Mouse (Mus musculus): ENCODE results near the gene Lamb3.

Gene Lamb3

GRCm38 (mm10) chr1:193200640-193201382, 6.7 kb upstream of the Lamb3 start:
- in situ Hi-C loops (cut with MboI, MseI): no loop called here

DNA sequence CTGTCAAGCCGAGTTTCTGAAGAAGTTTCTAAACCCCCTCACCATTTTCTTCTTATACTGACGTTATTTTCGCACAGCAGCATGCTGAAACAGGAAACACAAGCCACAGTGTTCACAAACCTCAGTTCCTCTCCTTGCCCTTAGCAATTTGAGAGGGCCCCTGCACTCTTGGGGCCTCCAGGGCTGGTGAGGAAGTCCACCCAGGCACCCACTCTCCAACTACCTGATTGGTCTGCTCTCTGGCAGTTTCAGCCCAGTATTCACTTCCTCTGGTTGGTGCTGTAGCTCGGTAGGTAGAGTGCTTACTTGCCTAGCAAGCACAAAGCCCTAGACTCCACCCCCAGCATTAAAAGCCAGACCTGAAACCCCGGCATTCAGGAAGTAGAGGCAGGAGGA, 6.1 kb upstream of the Lamb3 start, which contains the start of gene Traf3ip3:
Gene Traf3ip3, minus strand, starts transcription at position 321 of the 396 bp plus-strand sequence.
- in situ Hi-C loops (cut with MboI, MseI): no loop called here

DNA sequence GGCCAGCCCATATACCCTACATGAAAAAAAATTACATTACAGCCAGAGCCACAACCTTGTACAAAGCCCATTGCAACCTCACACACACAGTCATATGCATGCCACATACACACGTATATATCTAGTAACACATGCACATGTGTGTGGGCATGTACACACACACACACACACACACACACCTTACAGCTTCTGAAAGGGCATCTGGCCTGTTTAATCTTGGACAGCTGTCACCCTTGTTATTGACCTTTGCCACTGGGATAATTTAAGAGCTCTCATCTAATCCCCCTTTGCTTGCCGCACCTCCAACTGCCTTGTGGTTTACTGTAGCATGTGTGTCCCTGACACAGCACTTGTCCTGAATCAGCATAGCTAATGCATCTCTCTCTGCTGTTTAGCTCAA, 3.7 kb upstream of the Lamb3 start:
- in situ Hi-C loops (cut with MboI, MseI): no loop called here

GRCm38 (mm10) chr1:193205431-193205830, 2.1 kb upstream of the Lamb3 start:
- in situ Hi-C loops (cut with MboI, MseI): loop anchor here (5.0 kb wide), 2 partner anchors 112 to 172 kb away; no protein-coding TSS in a partner anchor

GRCm38 (mm10) chr1:193208178-193208577, 679 bp downstream of the Lamb3 start:
- in situ Hi-C loops (cut with MboI, MseI): loop anchor here (5.0 kb wide), 2 partner anchors 109 to 169 kb away; no protein-coding TSS in a partner anchor

- in situ Hi-C loops (cut with MboI, MseI): no loop called here
Observed at GRCm38 (mm10) chr1:193211371-193211770, 3.9 kb downstream of the Lamb3 start.

DNA sequence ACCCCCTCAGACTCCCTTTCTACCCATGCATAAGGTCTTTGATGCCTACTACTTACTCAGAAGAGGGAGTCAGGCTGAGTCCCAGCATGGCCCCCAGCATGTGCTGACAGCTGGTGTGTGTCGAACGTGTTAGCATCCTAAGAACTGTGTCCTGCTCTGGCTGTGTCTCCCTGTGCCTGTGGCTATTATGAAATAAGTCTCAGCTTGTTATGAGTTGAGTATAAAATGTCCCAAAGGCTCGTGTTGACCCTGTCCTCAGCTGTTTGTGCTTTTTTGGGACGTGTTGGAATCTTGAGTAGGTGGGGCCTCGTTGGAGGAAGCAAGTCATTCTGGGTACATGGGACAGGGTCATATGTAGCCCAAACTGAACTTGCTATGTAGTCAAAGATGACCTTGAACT, 6.6 kb downstream of the Lamb3 start:
- in situ Hi-C loops (cut with MboI, MseI): no loop called here

DNA sequence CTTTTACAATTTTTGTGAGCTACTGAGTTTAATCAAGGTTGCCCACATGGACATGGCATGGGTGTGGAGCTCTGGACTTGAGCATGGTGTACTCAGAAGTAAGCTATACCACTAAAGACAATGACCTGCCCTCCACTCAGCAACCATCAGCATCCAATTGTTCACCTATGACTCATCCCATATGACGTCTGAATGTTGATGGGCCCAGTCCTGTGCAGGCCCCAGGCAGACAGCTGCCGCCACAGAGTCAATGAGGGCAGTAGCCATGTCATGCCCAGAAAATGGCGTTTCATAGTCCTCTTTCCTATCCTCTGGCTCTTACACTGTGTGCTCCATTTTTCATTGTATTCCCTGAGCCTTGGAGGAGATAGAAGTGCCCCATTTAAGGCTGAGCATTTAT, 8.5 kb downstream of the Lamb3 start:
- in situ Hi-C loops (cut with MboI, MseI): no loop called here

DNA sequence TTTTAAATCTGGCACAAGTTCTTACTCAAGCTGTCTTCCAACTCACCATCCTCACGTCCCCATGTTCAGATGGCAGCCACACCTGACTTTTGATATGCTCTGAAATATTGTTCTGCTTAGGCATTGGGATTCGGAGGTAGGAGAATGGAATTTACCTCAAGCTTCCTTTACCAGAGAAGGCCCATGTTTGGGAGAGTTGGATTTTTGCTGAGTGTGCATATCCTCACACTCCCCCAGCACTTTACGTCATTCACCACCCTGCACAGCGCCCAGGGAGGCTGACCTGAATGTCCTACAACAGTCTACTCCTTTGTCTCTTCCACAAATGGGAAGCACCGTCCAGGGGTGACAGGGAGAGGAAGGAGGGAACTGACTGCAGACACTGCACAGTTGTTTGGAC, 12.9 kb downstream of the Lamb3 start:
- in situ Hi-C loops (cut with MboI, MseI): loop anchor here (10.0 kb wide), 1 partner anchor 474 kb away; no protein-coding TSS in a partner anchor

DNA sequence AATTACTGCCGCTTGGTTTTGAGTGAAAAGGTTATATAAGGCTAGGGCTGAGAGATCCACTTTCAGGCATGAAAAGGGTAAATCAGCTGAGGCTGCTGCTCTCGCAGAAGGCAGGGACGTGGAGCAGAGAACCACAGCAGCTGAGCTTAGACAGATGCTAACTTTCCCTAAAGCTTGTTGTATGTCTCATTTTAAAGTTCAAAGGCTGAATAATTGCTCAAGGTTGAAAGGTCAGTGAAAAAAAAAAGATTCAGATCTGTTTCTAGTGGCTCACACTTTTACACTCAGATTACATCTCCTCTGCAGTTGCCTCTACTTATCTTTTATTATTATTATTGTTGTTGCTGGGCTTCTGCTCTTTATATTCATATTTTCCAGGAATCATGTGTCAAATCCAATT, 18.0 kb downstream of the Lamb3 start:
- in situ Hi-C loops (cut with MboI, MseI): loop anchor here (10.0 kb wide), 1 partner anchor 469 kb away; no protein-coding TSS in a partner anchor

GRCm38 (mm10) chr1:193226114-193226513, 18.6 kb downstream of the Lamb3 start:
- in situ Hi-C loops (cut with MboI, MseI): loop anchor here (10.0 kb wide), 1 partner anchor 469 kb away; no protein-coding TSS in a partner anchor

DNA sequence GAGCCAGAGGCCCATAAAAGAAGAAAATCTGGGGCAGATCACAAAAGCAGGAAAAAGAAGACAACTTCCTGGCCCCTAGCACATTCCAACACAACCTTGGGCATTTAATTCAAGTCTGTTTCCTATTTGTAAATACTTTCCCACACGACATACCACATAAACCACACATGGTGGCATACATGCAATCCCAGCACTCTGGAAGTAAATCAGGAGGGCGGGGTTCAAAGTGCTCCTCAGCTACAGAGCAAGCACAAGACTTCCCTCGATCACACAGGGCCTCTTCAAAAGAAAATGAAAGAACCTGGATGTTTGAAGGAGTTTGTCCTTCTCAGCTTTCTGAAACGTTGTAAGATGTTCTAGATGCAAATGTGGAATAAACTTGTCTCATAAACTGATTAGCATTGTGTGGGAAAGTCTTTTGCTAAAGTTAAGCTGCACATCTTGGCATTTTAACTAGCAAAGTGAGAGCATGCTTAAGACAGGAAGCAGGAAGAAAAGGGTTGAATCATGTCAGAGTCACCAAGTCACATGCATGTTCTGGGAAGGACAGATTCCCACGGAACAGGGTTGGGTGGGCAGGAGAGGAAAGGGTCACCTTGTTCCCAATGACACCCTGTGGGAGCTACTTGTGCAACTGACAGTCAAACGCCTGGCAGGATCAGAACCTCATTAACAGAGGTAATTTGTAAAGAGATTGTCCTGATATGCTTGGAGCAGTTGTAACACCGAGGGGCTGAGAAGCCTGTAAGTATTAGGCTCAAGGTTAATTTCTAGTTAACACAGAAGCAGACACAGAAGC, 19.4 kb downstream of the Lamb3 start:
- in situ Hi-C loops (cut with MboI, MseI): loop anchor here (10.0 kb wide), 1 partner anchor 468 kb away; no protein-coding TSS in a partner anchor

DNA sequence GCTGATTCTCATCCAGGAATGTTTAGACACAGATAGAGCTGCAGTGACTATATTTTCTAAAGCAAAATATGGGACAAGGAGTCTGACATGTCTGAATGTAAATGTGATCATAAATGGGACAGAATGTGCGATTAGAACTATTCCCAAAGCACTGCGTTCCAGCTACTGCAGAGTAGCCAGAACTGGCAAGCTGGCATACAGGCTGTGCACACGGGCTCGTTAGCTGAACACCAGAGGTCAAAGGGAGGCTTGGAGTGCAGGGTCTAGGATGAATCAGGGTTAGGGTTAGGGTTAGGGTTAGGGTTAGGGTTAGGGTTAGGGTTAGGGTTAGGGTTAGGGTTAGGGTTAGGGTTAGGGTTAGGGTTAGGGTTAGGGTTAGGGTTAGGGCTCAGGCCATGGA, 20.0 kb downstream of the Lamb3 start:
- in situ Hi-C loops (cut with MboI, MseI): loop anchor here (10.0 kb wide), 1 partner anchor 467 kb away; no protein-coding TSS in a partner anchor

- in situ Hi-C loops (cut with MboI, MseI): loop anchor here (10.0 kb wide), 1 partner anchor 465 kb away; no protein-coding TSS in a partner anchor
Observed at GRCm38 (mm10) chr1:193229570-193229969, 22.1 kb downstream of the Lamb3 start.

DNA sequence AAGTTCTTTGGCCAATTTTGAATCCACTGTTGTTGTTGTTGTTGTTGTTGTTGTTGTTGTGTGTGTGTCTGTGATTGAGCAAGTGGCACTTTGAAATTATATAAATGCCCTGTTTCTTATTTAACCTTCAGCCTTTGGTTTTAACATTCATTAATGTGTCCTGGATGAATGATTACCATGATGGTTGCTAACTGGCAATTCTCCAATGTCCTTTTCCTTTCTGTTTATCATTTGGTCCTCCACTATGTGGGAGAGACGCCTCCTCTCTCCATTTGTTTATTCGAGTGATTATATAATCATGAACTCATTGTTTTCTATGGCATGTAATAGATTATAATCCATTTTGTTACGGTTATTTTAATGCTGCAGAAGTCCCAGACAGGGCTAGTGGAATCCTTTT, 23.0 kb downstream of the Lamb3 start:
- in situ Hi-C loops (cut with MboI, MseI): no loop called here

DNA sequence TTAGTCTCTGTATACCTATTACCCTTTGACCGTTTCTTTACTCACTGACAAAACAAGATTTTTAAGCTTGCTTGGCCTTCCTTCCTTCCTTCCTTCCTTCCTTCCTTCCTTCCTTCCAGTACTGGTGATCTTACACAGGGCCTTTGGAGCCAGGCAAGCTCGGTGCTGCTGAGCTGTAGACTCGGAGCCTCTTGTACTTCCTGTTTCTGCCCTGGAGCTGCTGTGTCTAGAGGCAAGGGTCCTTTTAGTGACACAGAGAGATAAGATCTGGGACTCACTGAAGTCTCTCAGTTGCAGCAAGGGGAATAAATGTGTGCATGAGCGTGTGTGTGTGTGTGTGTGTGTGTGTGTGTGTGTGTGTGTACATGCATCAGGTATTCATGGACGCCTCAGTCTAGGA, 23.4 kb downstream of the Lamb3 start:
- in situ Hi-C loops (cut with MboI, MseI): no loop called here

GRCm38 (mm10) chr1:193232732-193233131, 25.2 kb downstream of the Lamb3 start:
- in situ Hi-C loops (cut with MboI, MseI): no loop called here

- in situ Hi-C loops (cut with MboI, MseI): no loop called here
Observed at GRCm38 (mm10) chr1:193234130-193234645, 26.7 kb downstream of the Lamb3 start.

DNA sequence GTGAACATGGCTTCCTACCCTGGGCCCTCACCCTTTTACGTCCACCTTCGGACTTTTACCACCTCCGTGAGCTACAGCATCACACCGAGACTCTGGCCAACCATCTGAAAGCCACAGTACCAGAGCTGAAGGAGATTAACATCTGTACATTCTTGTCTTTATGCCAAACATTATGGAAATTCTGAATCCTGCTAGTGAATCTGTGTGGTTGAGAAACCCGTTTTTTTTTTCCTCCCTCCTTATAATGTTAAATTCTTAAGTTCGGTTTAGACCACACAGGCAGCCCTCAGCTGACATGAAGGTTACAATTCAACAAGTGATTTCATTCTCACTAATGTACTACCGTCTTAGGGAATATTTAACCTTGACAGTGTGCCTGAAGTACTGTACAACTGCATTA, 27.4 kb downstream of the Lamb3 start:
- in situ Hi-C loops (cut with MboI, MseI): no loop called here

- in situ Hi-C loops (cut with MboI, MseI): no loop called here
Observed at GRCm38 (mm10) chr1:193238426-193238825, 30.9 kb downstream of the Lamb3 start.

DNA sequence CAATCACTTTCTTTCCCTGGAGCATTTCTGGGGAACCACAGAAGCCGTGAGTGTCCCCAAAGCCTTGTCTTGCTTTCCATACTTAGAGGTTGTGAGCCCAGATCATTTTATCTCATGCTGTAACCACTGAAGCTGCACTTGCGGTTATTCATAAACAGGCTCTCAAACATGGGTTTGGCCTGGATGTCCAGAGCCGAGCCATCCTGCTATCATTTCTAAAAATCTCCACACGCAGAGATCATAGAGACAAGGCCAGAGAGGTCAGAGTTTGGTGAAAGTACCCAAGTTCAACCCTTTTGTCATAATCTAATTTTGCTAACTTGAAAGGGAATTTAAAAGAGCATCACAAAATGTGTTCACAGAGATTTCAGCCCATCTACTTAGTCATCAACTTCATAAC, 33.9 kb downstream of the Lamb3 start:
- in situ Hi-C loops (cut with MboI, MseI): no loop called here

DNA sequence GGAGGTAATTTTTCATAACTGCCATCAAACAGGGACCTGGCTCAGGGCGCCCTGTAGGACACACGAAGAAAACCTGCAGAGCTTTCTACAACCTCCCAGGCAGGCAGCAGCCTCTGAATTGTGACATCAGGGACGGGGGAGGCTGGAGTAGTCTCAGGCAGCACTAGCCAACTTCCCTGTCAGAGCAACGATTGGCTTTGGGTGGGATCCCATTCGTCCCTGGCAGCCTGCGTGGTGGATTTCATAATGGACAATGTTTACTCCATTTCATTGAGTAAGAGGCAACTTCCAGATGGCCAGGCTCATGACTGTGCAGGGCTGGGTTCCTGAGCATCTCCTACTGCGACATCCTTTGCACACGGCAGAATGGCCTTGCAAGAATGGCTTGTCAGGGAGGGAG, 34.7 kb downstream of the Lamb3 start:
- in situ Hi-C loops (cut with MboI, MseI): no loop called here
